Mouse (Mus musculus) layer of hippocampus, postnatal 14 days (tissue): ENCODE measurements at regions not wholly inside any gene's neighbourhood (a gene's known extent, or its start where the extent isn't known, plus 50 kb on each side); places are given as distances from the start of the nearest gene placed in this dataset.
"Not testable (repeated sequence)": the region's sequence is repeated elsewhere in the genome, so short reads cannot be mapped to it uniquely, and the experiment has no call there.

Experiments
- DNase-seq, 2 experiments: peaks; one replicate each; pipeline ENCODE4 v3.0.0; 2021 to 2022; ENCODE audit warnings: low spot score in 2 of 2, mixed read lengths in 1 of 2

DNA sequence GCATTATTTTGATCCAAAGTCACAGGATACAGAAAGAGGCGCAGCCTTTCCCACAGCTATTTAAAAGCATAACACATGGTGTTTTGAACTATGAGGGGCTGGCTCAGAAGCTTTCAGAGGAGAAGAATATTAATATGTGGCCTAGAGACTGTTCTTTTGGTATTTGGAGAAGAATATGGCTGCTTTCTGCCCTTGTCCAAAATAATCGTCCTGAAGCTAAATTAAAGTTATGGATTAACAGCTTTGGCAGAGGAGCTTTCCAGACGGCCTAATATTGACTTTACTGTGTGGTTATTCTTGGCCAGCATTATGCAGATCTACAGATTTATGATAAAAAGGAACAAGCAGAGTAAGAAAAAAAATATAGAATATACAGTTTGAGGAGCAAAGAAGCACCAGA lies 222.4 kb upstream of the Tmprss15 start:
- DNase-seq = no peak

DNA sequence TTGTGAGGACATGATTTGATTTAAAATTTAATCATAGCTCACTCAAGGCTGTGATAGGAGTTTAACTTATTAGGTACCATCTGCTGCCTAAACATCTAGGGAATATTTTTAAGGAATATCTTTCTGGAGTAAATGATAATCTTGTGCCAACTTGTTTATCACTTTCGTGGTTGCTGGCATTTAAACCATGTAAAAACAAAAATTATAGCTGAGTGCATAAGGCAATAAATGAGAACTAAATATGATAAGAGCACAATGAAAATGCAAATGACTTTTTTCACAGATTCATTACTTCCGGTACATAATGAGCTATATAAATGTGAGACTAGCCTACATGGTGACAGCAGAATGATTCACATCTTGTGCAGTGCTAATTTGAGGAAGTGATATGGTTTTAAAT lies 221.8 kb upstream of the Tmprss15 start:
- DNase-seq = no peak

DNA sequence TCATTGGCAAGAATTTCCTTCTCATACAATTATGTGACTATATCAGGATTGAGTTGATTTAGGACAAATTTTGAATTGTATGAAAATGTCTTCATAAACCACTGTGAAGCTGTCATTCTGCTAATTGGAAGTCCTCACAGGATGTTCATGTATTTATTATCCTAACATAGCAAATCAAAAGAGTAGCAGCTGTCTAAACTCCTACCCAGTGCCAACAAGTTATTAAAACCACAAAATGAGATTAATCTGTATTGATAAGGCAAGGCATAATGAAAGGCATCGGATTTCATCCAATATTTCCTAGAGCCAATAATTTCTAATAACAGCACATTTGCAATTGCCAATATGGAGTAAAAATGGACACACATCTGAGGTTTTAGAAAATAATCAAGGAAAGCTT lies 217.6 kb upstream of the Tmprss15 start:
- DNase-seq = peak in 1 of 2 experiments; percentile 76

DNA sequence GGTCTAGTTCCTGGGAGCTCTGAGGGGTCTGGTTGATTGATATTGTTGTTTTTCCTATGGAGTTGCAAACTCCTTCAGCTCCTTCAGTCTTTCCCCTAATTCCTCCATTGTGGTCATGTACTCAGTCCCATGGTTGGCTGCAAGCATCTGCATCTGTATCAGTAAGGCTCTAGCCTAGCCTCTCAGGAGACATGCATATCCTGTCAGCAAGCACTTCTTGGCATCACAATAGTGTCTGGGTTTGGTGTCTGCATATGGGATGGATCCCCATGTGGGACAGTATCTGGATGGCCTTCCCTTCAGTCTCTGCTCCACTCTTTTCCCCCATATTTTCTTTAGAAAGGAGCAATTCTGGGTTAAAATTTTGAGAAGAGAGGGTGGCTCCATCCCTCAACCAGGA lies 205.7 kb upstream of the Tmprss15 start:
- DNase-seq = not testable (repeated sequence)

DNA sequence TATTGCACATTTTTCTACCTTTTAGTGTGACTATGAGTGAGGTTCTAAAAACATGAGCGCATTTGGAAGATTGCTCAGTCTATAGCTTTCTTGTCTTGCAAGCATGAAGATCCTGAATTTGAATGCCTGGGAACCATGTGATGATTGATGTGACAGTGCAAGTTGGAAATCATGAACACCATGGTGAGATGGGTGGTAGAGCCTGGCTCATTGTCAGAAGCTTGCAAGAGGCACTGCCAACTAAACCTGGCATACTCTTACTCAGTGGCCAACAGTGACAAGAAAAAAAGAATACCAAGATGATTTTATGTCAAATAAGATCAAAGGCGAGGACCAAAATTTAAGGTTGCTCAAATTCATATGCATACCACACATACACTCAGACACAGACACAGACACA lies 188.1 kb upstream of the Tmprss15 start:
- no peak for DNase-seq

DNA sequence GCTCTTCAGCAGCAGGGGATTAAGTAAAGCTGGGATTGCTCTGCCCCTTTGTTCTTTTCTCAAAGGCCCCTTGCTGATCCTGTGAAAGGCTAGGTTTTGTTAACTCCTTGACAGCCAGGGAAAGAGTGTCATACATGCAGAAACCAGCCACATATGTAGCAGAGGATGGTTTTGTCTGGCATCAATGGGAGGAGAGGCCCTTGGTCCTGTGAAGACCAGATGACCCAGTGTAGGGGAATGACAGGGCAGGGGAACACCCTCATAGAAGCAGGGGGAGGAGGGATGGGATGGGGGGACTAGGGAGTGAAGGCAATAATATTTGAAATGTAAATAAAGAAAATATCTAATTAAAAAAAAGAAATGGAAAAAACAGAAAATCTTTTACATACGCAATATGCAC lies 165.6 kb upstream of the Tmprss15 start:
- DNase-seq = no peak

DNA sequence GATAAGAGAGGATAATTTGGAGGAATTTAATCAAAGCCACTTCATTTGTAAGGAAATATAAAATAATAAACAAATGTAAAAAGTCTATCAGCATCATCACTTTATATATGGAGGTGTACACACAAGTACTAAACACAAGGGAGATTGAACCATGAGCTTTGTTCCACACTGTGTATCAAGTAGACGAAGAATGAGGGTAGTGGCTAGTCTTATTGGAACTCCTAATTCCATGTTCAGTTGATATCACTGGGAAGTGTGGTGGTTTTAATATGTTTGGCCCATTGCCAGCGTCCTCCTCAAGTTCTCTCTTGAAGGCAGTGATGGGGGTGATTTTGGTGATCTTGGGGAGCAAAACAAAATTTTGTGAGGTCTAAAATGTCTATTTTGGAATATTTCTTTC lies 165.2 kb upstream of the Tmprss15 start:
- no peak for DNase-seq

DNA sequence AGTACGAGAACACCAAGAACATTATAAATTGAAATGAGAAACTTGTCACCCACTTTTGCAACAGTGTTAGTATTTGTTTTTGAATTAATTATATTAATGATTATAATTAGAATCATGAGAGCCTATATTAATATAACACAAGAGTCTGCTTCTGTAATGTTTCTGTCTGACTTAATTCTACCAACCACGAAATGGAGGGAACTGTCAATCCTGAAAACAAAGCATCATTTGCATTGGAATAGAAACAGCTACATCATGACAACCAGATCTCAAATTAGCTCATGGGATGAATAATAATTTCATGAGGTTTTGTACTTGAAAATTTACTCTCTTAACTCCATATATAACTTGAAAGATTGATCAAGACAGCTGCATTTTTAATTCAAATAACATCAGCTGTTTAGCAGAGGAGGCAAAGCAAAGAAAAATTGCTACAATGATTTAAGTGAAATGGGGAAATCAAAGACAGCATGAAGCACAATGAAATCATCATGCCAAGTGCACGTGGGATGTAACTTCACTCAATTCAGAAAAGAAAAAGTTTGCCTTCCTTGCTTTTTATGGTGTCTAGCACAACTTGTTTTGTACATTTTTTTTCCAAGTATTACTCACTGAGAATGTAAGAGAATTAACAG lies 150.1 kb upstream of the Tmprss15 start:
- peak in 1 of 2 experiments; percentile 25 for DNase-seq

DNA sequence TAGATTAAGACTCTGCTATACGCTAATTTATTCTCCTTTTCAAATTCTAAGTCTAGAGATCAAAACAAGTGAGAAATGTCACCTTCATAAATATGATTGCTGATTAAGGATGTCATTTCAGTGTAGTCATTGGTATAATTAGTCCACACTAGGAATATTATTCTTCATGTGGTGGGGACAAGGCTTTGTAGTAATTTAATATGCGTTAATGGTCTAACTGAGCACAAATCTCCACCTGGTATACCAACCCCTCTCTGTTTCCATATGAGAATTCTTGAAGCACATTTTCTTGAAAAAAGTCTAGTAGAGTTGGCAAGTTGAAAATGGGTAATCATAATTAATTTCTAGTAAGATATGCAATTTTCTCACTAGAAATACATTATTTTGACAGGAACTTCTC lies 149.3 kb upstream of the Tmprss15 start:
- no peak for DNase-seq

DNA sequence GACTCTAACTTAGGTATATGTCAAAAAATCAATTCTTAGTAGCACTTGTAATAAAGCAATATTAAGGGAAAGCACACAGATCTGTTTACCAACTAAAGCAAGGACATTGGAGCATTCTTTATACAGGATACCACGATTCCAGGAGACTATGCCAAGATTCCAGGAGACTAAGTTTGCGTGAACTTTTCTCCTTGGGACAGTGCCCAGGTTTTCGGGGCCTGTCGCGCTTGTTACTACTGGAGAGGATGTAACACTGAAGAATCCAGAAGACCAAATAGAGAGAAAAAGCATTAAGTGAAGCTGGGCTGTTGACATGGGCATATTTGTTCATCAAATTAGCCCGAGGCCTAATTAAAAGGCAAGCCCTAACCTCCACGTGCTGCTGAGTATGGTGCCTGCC lies 100.3 kb upstream of the Tmprss15 start:
- no peak for DNase-seq

DNA sequence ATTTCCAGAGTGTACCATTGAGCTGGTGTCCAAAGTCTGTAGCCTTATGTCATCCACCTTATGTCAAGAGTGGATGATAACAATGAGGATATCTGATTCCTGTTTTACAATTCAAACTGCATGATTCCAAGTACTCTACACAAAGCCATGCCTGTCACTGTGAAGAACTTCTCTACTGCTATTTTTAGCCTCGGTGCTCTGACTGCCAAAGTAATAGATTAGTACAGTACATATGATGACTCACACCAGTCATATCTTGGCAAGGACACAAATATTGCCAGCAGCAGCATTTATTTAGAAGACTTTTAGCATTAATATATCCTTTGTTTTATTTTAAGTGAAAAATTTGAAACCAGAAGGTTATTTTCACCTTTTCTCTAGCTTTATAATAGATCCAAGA lies 95.6 kb upstream of the Tmprss15 start:
- no peak for DNase-seq

DNA sequence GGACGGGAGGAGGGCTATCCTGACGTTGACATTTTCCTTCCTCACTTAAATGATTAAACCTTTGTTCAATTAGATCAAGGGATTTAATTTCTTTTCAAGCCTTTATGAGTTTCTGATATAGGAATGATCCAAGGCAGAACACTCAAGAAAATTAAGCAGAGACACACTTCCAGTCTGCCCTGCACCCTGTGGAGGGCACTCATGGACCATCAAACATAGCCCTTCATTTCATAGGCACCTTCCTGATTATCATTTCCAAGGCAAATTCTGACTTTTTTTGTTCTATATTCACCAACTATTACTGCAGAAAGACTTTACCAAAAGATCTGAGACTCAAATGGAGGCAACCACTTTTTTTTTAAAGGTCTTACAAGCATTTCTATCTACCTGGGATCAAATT lies 91.6 kb upstream of the Tmprss15 start:
- DNase-seq = peak; percentile 27 to 64

DNA sequence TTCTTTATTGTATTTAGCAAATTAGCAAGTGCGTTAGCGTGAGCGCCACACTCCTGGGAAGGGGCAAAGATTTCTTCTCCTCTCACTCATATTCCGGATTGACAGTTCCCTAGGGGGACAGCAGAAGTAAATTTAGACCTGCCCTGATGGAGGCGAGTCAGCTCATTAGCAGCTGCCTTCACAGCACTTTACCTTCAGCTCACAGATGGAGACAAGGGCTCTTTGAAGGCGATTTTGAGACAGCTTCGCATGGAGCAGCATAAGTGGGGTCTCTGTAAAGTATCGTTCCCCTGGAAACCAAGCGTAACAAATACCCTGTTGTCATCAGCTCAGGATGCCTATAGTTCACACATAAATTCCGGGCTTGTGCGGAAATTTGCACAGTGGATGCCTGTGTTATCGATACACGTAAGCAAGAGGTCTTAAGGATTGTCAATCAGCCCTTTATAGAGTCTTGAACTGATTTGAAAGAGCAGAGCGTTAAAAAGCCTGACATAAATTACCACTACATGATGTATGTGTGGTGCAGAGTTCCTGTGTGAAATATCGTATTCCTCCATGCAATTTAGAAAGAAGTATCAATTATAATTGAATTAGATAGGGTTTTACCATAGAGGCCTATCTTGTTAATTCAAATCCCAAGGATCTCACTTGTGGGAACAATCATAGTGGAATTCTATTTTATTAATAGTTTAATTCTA lies 86.6 kb upstream of the Tmprss15 start:
- DNase-seq = peak in 1 of 2 experiments; percentile 6

DNA sequence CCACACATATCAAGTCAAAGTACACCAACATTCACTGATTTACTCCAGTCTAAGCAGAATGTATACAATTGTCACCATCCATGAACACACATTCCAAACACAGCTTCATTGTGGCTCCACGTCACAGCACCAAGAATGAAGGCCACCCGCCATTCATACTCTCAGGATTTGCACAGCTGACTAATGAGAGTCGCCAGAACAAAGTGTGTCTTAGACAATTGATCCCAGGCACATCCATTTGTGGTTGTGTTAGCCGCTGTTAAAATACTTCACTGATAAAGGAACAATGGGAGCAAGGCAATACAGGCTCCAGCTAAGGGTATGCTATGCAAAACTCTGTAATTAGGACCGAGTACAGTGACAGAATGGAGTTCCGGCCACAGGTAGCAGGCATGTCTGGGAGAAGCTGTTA lies 85.9 kb upstream of the Tmprss15 start:
- DNase-seq = no peak

DNA sequence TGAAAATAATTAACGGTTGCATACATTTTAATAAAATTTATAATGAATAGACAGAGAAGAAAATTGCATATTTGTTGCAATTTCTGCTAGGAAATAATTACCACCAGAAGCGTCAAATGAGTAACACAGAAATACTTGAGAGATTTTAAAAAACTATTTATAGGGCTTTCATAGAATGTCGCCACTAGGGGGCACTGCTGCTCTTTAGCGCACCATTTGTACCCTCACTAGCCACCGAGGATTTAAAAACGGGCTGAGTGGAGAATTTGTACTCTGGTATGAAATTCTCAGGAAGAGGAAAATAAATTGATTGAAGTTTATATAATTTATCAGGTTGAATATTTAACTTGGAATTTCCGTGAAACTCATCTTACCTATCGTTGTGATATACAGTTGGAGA lies 77.3 kb upstream of the Tmprss15 start:
- peak; percentile 76 to 88 for DNase-seq

DNA sequence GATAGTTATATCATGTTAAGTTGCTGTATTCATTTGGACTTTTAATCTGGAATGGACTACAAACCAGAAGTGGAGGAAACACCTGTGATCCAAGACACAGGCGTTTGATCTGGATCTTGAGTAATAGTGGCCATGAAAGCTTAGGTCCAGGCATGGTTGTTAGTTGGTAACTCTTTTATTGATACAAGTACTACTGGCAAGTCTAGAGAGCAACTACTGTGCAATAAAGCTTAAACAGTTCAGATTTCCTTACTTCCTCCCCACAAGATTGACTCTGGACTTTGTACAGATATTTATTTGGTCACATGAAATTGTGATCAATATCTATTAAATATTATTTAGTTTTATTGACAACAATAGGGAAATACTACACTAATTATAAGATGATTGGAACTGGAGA lies 51.9 kb upstream of the Tmprss15 start:
- DNase-seq = no peak
